Mouse (Mus musculus) neural tube, embryonic 14.5 days (tissue): Measurements from ENCODE around the gene Sec23a. TPM values are rescaled to one million over a fixed set of nuclear protein-coding genes. Genes with fewer than 3 reads are reported as not detected.
"Not testable (repeated sequence)": the region's sequence is repeated elsewhere in the genome, so short reads cannot be mapped to it uniquely, and the experiment has no call there.

Source experiments
- ATAC-seq: fragments of 200-750 bp; cut with Nextera tagmentation; 2 replicates; pipeline ENCODE4 v1.8.0; 2017; ENCODE audit warnings: low read depth, mild to moderate bottlenecking, moderate TSS enrichment, moderate library complexity
- H3K27ac ChIP-seq: fragments of 300-500 bp; sonication (generic); 2 replicates; pipeline ENCODE4 v1.5.1; 2014; ENCODE audit warnings: low read depth, mild to moderate bottlenecking, control low read depth, low read length, moderate library complexity, mixed read lengths
- H3K27me3 ChIP-seq: fragments of 300-500 bp; sonication (generic); 2 replicates; pipeline ENCODE4 v1.6.1; 2014; ENCODE audit warnings: low read length; ENCODE audit not compliant: control insufficient read depth, insufficient read depth
- H3K36me3 ChIP-seq: fragments of 300-500 bp; sonication (generic); 2 replicates; pipeline ENCODE4 v1.6.1; 2014; ENCODE audit warnings: low read length, mixed read lengths; ENCODE audit not compliant: control insufficient read depth, insufficient read depth
- H3K4me1 ChIP-seq: fragments of 300-500 bp; sonication (generic); 2 replicates; pipeline ENCODE4 v1.6.1; 2014; ENCODE audit warnings: low read length; ENCODE audit not compliant: control insufficient read depth, insufficient read depth
- H3K4me2 ChIP-seq: fragments of 300-500 bp; sonication (generic); 2 replicates; pipeline ENCODE4 v1.6.1; 2014; ENCODE audit warnings: mild to moderate bottlenecking, low read depth, low read length, control low read depth
- H3K4me3 ChIP-seq: fragments of 300-500 bp; sonication (generic); 2 replicates; pipeline ENCODE4 v1.5.1; 2014; ENCODE audit warnings: low read depth, low read length, control low read depth, mixed read lengths
- H3K9ac ChIP-seq: fragments of 300-500 bp; sonication (generic); replicated peaks from 2 replicates; pipeline ENCODE4 v1.6.1; 2014; ENCODE audit warnings: low read depth, mild to moderate bottlenecking, control low read depth, low read length, mixed read lengths
- H3K9me3 ChIP-seq: fragments of 300-500 bp; sonication (generic); 2 replicates; pipeline ENCODE4 v1.6.1; 2016; ENCODE audit warnings: low read length; ENCODE audit not compliant: control insufficient read depth
- WGBS: fragments of 180-500 bp; shearing (Covaris S2); extraction: QIAGEN DNeasy Blood & Tissue Kit; methylation state at CpG from one replicate; pipeline ENCODE4 v1.1.7; 2014; 5-methylcytosine and 5-hydroxymethylcytosine counted together
- polyA plus RNA-seq: library from polyadenylated mRNA; unstranded; fragments of >200 nt; fragmentation: Nextera tagmentation; extraction: Ambion mirVana; gene quantifications from 2 replicates; pipeline ENCODE4 v1.2.1, GENCODE M21; 2014

The Sec23a gene
- polyA plus RNA-seq, 1 experiment from 2014 or later, result 127 TPM

- peak within 1 kb of the TSS; percentile 54 for H3K4me2 ChIP-seq
- H3K9ac ChIP-seq, result peak within 1 kb of the TSS; percentile 47
- no peaks in the 10 kb centered on the region for H3K27me3 ChIP-seq
- under 1% methylated on average over 28 of the region's 28 CpGs for WGBS
- H3K27ac ChIP-seq, result peak within 1 kb of the TSS; percentile 45; the same call in 1 of the 2 replicates
- ATAC-seq, result peak; percentile 73
- no peaks in the 10 kb centered on the region for H3K9me3 ChIP-seq
- peaks cover 12% of the 10 kb centered on the region; the same call in 1 of the 2 replicates for H3K4me1 ChIP-seq
- H3K4me3 ChIP-seq, result peak within 1 kb of the TSS; percentile 81
- H3K36me3 ChIP-seq, result 0 out of 2 replicates have a peak, but pooled peaks cover 4% of the 10 kb centered on the region
These were observed 1.4 kb upstream of the Sec23a start, which contains the start of gene Gemin2 for GRCm38 (mm10) chr12:59013234-59013633. Gemin2 (plus strand) TSS chr12:59013393.

GRCm38 (mm10) chr12:59012710-59013091 lies 884 bp upstream of the Sec23a start:
- peaks cover 16% of the 10 kb centered on the region; the same call in 1 of the 2 replicates for H3K4me1 ChIP-seq
- H3K9ac ChIP-seq, result no peak overlapping the region; the same call in 1 of the 2 replicates
- H3K27ac ChIP-seq, result no peak overlapping the region
- H3K4me3 ChIP-seq, result peak overlapping the region; percentile 81
- ATAC-seq, result no peak
- 3% methylated on average over 7 of the region's 7 CpGs for WGBS
- 0 out of 2 replicates have a peak, but pooled peaks cover 2% of the 10 kb centered on the region for H3K36me3 ChIP-seq
- H3K4me2 ChIP-seq, result peak overlapping the region; percentile 54
- no peaks in the 10 kb centered on the region for H3K27me3 ChIP-seq
- no peaks in the 10 kb centered on the region for H3K9me3 ChIP-seq

GRCm38 (mm10) chr12:59011275-59011843 lies 458 bp downstream of the Sec23a start:
- ATAC-seq, result no peak
- no peaks in the 10 kb centered on the region for H3K9me3 ChIP-seq
- H3K27ac ChIP-seq, result peak overlapping the region; percentile 88
- peaks cover 16% of the 10 kb centered on the region; the same call in 1 of the 2 replicates for H3K4me1 ChIP-seq
- H3K4me3 ChIP-seq, result peak overlapping the region; percentile 81
- H3K36me3 ChIP-seq, result peaks cover 7% of the 10 kb centered on the region
- peak overlapping the region; percentile 84 for H3K9ac ChIP-seq
- under 1% methylated on average over 25 of the region's 25 CpGs for WGBS
- peak overlapping the region; percentile 87 for H3K4me2 ChIP-seq
- H3K27me3 ChIP-seq, result no peaks in the 10 kb centered on the region

GRCm38 (mm10) chr12:59010482-59010881 lies 1.3 kb downstream of the Sec23a start:
- Histone ChIP-seq H3K27me3 (no peaks in the 10 kb centered on the region), H3K27ac (no peak overlapping the region), H3K4me2 (peak overlapping the region; percentile 87; the same call in 1 of the 2 replicates), H3K4me1 (peaks cover 16% of the 10 kb centered on the region; the same call in 1 of the 2 replicates), H3K36me3 (peaks cover 16% of the 10 kb centered on the region), H3K9ac (no peak overlapping the region), H3K9me3 (no peaks in the 10 kb centered on the region), H3K4me3 (peak overlapping the region; percentile 81)
- 78% methylated on average over 2 of the region's 2 CpGs for WGBS
- ATAC-seq, result no peak

GRCm38 (mm10) chr12:58985766-58986165 lies 26.1 kb downstream of the Sec23a start:
- no peak for ATAC-seq
- H3K4me2 ChIP-seq, result no peak overlapping the region
- H3K4me3 ChIP-seq, result no peak overlapping the region
- H3K27ac ChIP-seq, result no peak overlapping the region
- WGBS, result 96% methylated on average over 3 of the region's 3 CpGs
- H3K36me3 ChIP-seq, result peaks cover 64% of the 10 kb centered on the region
- H3K27me3 ChIP-seq, result no peaks in the 10 kb centered on the region
- H3K9ac ChIP-seq, result no peak overlapping the region
- no peaks in the 10 kb centered on the region for H3K4me1 ChIP-seq
- H3K9me3 ChIP-seq, result no peaks in the 10 kb centered on the region

GRCm38 (mm10) chr12:58981178-58981661 lies 30.6 kb downstream of the Sec23a start:
- H3K4me2 ChIP-seq, H3K9me3 ChIP-seq, H3K9ac ChIP-seq, H3K27ac ChIP-seq, H3K27me3 ChIP-seq, H3K4me1 ChIP-seq, ATAC-seq, H3K4me3 ChIP-seq: not testable (repeated sequence)
- peaks cover 40% of the 10 kb centered on the region for H3K36me3 ChIP-seq
- 74% methylated on average over 6 of the region's 6 CpGs for WGBS

- Histone ChIP-seq H3K9ac (no peak overlapping the region), H3K27me3 (no peaks in the 10 kb centered on the region), H3K4me1 (no peaks in the 10 kb centered on the region), H3K4me3 (no peak overlapping the region), H3K4me2 (no peak overlapping the region), H3K9me3 (no peaks in the 10 kb centered on the region), H3K27ac (no peak overlapping the region), H3K36me3 (peaks cover 20% of the 10 kb centered on the region; the same call in 1 of the 2 replicates)
- WGBS, result 88% methylated on average over 2 of the region's 2 CpGs
- ATAC-seq, result no peak
These were observed 34.9 kb downstream of the Sec23a start for GRCm38 (mm10) chr12:58976966-58977365.

- H3K27ac ChIP-seq, result no peak overlapping the region
- H3K4me3 ChIP-seq, result no peak overlapping the region
- no peak overlapping the region for H3K9ac ChIP-seq
- H3K36me3 ChIP-seq, result peaks cover 31% of the 10 kb centered on the region
- H3K9me3 ChIP-seq, result no peaks in the 10 kb centered on the region
- H3K27me3 ChIP-seq, result no peaks in the 10 kb centered on the region
- WGBS, result 73% methylated on average over 4 of the region's 4 CpGs
- peak; percentile 62; the same call in 1 of the 2 replicates for ATAC-seq
- H3K4me1 ChIP-seq, result no peaks in the 10 kb centered on the region
- no peak overlapping the region for H3K4me2 ChIP-seq
These were observed 47.2 kb downstream of the Sec23a start for GRCm38 (mm10) chr12:58964583-58964982.

- Histone ChIP-seq H3K27me3 (no peaks in the 10 kb centered on the region), H3K9ac (no peak overlapping the region), H3K36me3 (peaks cover 23% of the 10 kb centered on the region), H3K27ac (no peak overlapping the region), H3K4me2 (no peak overlapping the region), H3K4me1 (no peaks in the 10 kb centered on the region), H3K9me3 (no peaks in the 10 kb centered on the region), H3K4me3 (no peak overlapping the region)
- no peak for ATAC-seq
- 100% methylated on average over 1 of the region's 1 CpGs for WGBS
These were observed 51.0 kb downstream of the Sec23a start for GRCm38 (mm10) chr12:58960844-58961243.
